Mouse (Mus musculus) induced T-regulatory cell, adult 2 months (primary cell): Measurements from ENCODE around the gene Bmp5.

Experiments used
- DNase-seq: peaks from one replicate; pipeline ENCODE4 v3.0.0-alpha.2; 2012; ENCODE audit warnings: low read depth

The Bmp5 gene

GRCm38 (mm10) chr9:75840841-75841240 is 65.7 kb downstream of the Bmp5 start:
- no peak for DNase-seq

- no peak for DNase-seq
Measured at GRCm38 (mm10) chr9:75846010-75846409, 70.8 kb downstream of the Bmp5 start.

- no peak for DNase-seq
Measured at GRCm38 (mm10) chr9:75850670-75851228, 75.6 kb downstream of the Bmp5 start.

- DNase-seq, result no peak
Measured at GRCm38 (mm10) chr9:75858161-75858560, 83.0 kb downstream of the Bmp5 start.

GRCm38 (mm10) chr9:75858939-75859338 is 83.8 kb downstream of the Bmp5 start:
- DNase-seq, result no peak

GRCm38 (mm10) chr9:75870332-75871177 is 95.4 kb downstream of the Bmp5 start:
- DNase-seq, result no peak

- no peak for DNase-seq
Measured at GRCm38 (mm10) chr9:75876333-75876732, 101.2 kb downstream of the Bmp5 start.

GRCm38 (mm10) chr9:75883481-75884190 is 108.5 kb downstream of the Bmp5 start:
- DNase-seq, result no peak

- DNase-seq, result no peak
Measured at GRCm38 (mm10) chr9:75886801-75887544, 111.8 kb downstream of the Bmp5 start.

GRCm38 (mm10) chr9:75896918-75897317 is 121.8 kb downstream of the Bmp5 start:
- DNase-seq, result no peak

GRCm38 (mm10) chr9:75898022-75898421 is 122.9 kb downstream of the Bmp5 start:
- DNase-seq, result peak; percentile 21

- no peak for DNase-seq
Measured at GRCm38 (mm10) chr9:75901219-75901618, 126.1 kb downstream of the Bmp5 start.

GRCm38 (mm10) chr9:75905497-75905896 is 130.3 kb downstream of the Bmp5 start:
- peak; percentile 37 for DNase-seq

- no peak for DNase-seq
Measured at GRCm38 (mm10) chr9:75910112-75910799, 135.1 kb downstream of the Bmp5 start.

GRCm38 (mm10) chr9:75911542-75911941 is 136.4 kb downstream of the Bmp5 start:
- DNase-seq, result no peak

- DNase-seq, result no peak
Measured at GRCm38 (mm10) chr9:75916027-75916426, 140.9 kb downstream of the Bmp5 start.

GRCm38 (mm10) chr9:75927196-75927880 is 152.2 kb downstream of the Bmp5 start:
- no peak for DNase-seq

- no peak for DNase-seq
Measured at GRCm38 (mm10) chr9:75928068-75928467, 152.9 kb downstream of the Bmp5 start.

- DNase-seq, result no peak
Measured at GRCm38 (mm10) chr9:75944663-75945062, 169.5 kb downstream of the Bmp5 start.
